Mouse (Mus musculus) neural tube, embryonic 14.5 days (tissue): ENCODE measurements at regions not wholly inside any gene's neighbourhood (a gene's known extent, or its start where the extent isn't known, plus 50 kb on each side); places are given as distances from the start of the nearest gene placed in this dataset.

Experiments used
- ATAC-seq: fragments of 200-750 bp; cut with Nextera tagmentation; 2 replicates; pipeline ENCODE4 v1.8.0; 2017; ENCODE audit warnings: low read depth, mild to moderate bottlenecking, moderate TSS enrichment, moderate library complexity
- H3K27ac ChIP-seq: fragments of 300-500 bp; sonication (generic); 2 replicates; pipeline ENCODE4 v1.5.1; 2014; ENCODE audit warnings: low read depth, mild to moderate bottlenecking, control low read depth, low read length, moderate library complexity, mixed read lengths
- H3K27me3 ChIP-seq: fragments of 300-500 bp; sonication (generic); 2 replicates; pipeline ENCODE4 v1.6.1; 2014; ENCODE audit warnings: low read length; ENCODE audit not compliant: control insufficient read depth, insufficient read depth
- H3K36me3 ChIP-seq: fragments of 300-500 bp; sonication (generic); 2 replicates; pipeline ENCODE4 v1.6.1; 2014; ENCODE audit warnings: low read length, mixed read lengths; ENCODE audit not compliant: control insufficient read depth, insufficient read depth
- H3K4me1 ChIP-seq: fragments of 300-500 bp; sonication (generic); 2 replicates; pipeline ENCODE4 v1.6.1; 2014; ENCODE audit warnings: low read length; ENCODE audit not compliant: control insufficient read depth, insufficient read depth
- H3K4me2 ChIP-seq: fragments of 300-500 bp; sonication (generic); 2 replicates; pipeline ENCODE4 v1.6.1; 2014; ENCODE audit warnings: mild to moderate bottlenecking, low read depth, low read length, control low read depth
- H3K4me3 ChIP-seq: fragments of 300-500 bp; sonication (generic); 2 replicates; pipeline ENCODE4 v1.5.1; 2014; ENCODE audit warnings: low read depth, low read length, control low read depth, mixed read lengths
- H3K9ac ChIP-seq: fragments of 300-500 bp; sonication (generic); replicated peaks from 2 replicates; pipeline ENCODE4 v1.6.1; 2014; ENCODE audit warnings: low read depth, mild to moderate bottlenecking, control low read depth, low read length, mixed read lengths
- H3K9me3 ChIP-seq: fragments of 300-500 bp; sonication (generic); 2 replicates; pipeline ENCODE4 v1.6.1; 2016; ENCODE audit warnings: low read length; ENCODE audit not compliant: control insufficient read depth
- WGBS: fragments of 180-500 bp; shearing (Covaris S2); extraction: QIAGEN DNeasy Blood & Tissue Kit; methylation state at CpG from one replicate; pipeline ENCODE4 v1.1.7; 2014; 5-methylcytosine and 5-hydroxymethylcytosine counted together

DNA sequence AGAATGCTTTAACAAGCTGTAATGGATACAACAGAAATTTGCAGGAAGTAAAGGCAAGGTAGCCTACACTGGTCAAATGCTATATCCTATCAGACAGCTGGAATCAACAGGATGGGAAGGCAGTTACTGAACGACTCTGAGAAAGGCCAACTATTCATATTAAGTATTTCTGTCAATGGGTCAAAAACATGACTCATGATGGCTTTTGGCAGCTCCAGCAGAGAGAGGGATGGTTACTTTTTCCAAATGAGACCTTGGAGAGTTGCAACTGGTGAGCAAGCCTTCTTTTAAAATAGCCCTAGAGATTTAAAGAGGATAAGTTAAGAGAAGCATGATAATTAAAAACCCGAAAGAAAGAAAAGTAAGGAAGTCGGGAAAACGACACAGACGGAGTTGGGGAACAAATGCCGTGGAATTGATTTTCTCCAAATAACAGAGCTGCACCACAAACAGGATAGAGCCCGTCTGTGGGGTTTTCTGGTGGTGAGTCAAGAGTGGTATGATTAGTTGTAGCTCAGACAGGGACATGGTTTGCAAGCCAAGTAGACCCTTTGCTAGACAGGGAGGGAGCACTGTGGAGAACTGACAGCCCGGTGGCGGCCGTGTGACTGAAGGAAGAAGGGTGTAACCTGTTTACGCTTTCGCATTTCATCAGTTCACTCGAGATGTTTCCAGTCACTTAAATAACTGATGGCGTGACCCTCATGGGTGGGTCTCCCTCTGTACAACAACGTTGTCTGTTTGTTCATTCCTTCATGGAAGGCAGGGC is 3638.1 kb upstream of the Gm7489 start:
- no peak overlapping the region for H3K4me3 ChIP-seq
- no peak overlapping the region for H3K27ac ChIP-seq
- no peaks in the 10 kb centered on the region for H3K36me3 ChIP-seq
- no peak overlapping the region for H3K9ac ChIP-seq
- 88% methylated on average over 15 of the region's 15 CpGs for WGBS
- H3K4me1 ChIP-seq = no peaks in the 10 kb centered on the region
- no peak overlapping the region for H3K4me2 ChIP-seq
- no peaks in the 10 kb centered on the region for H3K9me3 ChIP-seq
- no peak for ATAC-seq
- H3K27me3 ChIP-seq = no peaks in the 10 kb centered on the region

DNA sequence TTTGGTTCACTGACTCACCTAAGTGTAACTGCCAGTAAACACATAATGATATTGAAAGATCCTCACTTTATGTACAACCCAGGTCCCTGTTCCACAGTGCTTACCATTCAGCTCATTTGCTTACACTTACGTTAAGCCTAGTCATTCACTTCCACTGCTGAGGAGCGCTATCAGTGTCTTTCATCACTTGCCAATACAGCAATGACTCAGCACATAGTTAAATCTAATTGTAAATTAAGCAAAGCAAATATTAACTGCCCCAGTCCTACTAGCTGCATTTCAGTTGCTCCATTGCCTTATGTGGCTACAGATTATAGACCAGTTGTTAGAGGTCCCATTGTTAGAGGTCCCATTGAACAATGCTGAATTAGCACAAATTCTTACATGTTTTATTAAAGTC is 3624.6 kb upstream of the Gm7489 start:
- no peak overlapping the region for H3K27ac ChIP-seq
- no peak overlapping the region for H3K9ac ChIP-seq
- no peaks in the 10 kb centered on the region for H3K9me3 ChIP-seq
- no peak overlapping the region for H3K4me2 ChIP-seq
- ATAC-seq = no peak
- 92% methylated on average over 2 of the region's 2 CpGs for WGBS
- no peak overlapping the region for H3K4me3 ChIP-seq
- H3K36me3 ChIP-seq = no peaks in the 10 kb centered on the region
- no peaks in the 10 kb centered on the region for H3K4me1 ChIP-seq
- H3K27me3 ChIP-seq = no peaks in the 10 kb centered on the region

DNA sequence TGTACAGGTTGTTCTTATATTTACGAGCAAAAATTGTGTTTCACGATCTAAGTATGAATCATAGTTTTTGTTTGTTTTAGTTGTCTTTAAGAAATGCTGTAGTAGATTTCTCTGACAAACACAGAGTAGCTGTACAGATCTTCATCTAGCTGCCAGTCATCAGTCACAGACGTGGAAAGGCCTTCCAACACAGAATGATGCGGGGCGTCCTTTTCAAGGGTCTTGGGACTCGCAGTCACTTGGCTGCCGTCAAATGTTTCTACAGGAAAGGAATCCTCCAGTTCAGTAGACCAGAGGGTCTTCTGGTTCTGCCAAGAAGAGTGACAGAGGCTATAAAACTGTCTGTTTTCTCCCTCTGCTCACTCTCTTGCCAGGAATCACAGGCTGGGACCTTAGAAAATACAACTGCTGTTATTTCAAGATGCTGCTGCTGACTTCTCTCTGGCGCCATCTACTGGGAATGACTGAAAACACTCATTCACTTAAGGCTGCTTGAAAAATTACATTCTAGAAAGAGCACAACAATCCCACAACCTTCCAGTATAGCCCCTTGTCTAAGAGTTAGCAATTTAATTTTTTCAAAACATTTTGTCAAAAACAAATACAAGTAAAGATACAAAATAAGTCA is 3623.3 kb upstream of the Gm7489 start:
- Histone ChIP-seq H3K27me3 (no peaks in the 10 kb centered on the region), H3K4me1 (no peaks in the 10 kb centered on the region), H3K4me2 (no peak overlapping the region), H3K9ac (no peak overlapping the region), H3K9me3 (no peaks in the 10 kb centered on the region), H3K4me3 (no peak overlapping the region), H3K27ac (no peak overlapping the region), H3K36me3 (no peaks in the 10 kb centered on the region)
- WGBS = 66% methylated on average over 8 of the region's 8 CpGs
- ATAC-seq = peak; percentile 54; the same call in 1 of the 2 replicates

DNA sequence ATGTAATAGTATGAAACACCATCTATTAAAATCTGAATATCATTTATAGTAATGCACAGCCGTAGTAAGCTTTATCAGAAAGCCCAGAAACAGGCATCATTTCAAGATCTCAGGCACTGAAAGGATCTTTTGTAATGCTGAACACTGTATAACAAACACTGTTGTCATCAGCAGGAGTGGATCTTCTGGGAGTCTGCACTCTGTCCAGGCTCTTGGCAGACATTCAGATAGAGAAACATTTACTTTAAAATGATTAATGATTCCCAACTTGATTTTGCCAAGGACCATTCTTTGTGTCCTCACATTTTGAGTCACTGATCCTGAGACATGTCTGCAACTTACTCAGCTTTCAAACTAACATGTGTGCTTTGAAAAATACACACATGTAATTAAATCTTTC is 3617.2 kb upstream of the Gm7489 start:
- H3K27ac ChIP-seq = no peak overlapping the region
- no peak for ATAC-seq
- no peak overlapping the region for H3K4me3 ChIP-seq
- no peak overlapping the region for H3K4me2 ChIP-seq
- H3K27me3 ChIP-seq = no peaks in the 10 kb centered on the region
- no peaks in the 10 kb centered on the region for H3K4me1 ChIP-seq
- H3K9ac ChIP-seq = no peak overlapping the region
- H3K36me3 ChIP-seq = no peaks in the 10 kb centered on the region
- WGBS = 56% methylated on average over 1 of the region's 1 CpGs
- H3K9me3 ChIP-seq = no peaks in the 10 kb centered on the region

DNA sequence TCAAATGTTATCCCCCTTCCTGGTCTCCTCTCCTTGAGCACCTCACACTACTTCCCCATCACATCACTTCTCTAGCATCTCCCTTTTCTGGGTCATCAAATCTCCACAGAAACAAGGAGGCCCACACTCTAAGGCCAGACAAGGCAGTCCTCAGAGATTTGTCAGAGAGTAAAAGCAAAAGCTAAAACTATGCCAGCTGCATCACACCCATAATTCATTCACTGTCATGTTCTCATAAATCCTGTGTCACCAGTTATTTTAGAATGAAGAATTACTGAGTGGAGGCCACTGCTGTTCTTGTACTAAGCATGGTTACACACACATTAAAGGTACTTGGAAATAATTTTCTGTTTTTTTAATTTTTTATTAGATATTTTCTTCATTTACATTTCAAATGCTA is 3613.1 kb upstream of the Gm7489 start:
- no peaks in the 10 kb centered on the region for H3K27me3 ChIP-seq
- H3K27ac ChIP-seq = no peak overlapping the region
- no peaks in the 10 kb centered on the region for H3K4me1 ChIP-seq
- H3K4me3 ChIP-seq = no peak overlapping the region
- no peak overlapping the region for H3K9ac ChIP-seq
- no peak for ATAC-seq
- no peaks in the 10 kb centered on the region for H3K36me3 ChIP-seq
- no peaks in the 10 kb centered on the region for H3K9me3 ChIP-seq
- no peak overlapping the region for H3K4me2 ChIP-seq

DNA sequence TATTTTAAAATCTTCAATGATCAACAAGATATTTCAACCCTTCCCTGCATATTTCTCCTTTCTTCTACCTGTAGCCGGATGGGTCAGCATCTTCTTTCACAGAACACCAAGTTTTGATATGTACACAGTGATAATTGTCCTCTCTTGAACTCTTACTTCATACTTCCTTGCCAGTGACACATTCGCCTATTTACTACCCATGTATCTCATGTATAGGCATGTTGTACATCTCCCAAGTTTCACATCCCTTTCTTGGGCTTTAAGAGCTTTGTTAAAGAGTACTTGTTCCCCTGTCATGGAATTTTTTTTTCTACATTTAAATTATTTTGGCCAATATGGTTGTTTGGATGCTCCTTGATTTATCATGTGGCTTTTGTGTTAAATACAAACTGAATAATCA is 3602.1 kb upstream of the Gm7489 start:
- Histone ChIP-seq H3K27me3 (no peaks in the 10 kb centered on the region), H3K9ac (no peak overlapping the region), H3K4me2 (no peak overlapping the region), H3K27ac (no peak overlapping the region), H3K4me3 (no peak overlapping the region), H3K4me1 (no peaks in the 10 kb centered on the region), H3K9me3 (no peaks in the 10 kb centered on the region), H3K36me3 (no peaks in the 10 kb centered on the region)
- ATAC-seq = no peak
- 92% methylated on average over 2 of the region's 2 CpGs for WGBS

DNA sequence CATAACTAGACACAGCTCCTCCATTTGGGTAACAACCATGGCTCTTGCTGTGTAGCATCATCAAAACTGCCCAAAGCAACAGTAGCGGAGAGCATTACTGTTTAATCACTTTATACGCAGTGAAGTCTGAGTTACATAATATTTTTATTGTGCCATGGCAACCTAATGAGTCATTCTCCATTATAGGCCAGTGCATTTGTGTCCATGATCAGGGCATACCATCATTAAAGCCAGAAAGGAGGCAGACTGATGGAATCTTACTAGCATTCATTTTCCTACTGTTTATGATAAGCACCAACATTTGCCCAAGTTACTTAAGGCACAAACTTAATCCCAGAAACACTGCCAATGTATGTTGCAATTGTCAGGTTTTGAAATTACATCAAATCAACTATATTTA is 3601.2 kb upstream of the Gm7489 start:
- Histone ChIP-seq H3K9me3 (no peaks in the 10 kb centered on the region), H3K27ac (no peak overlapping the region), H3K27me3 (no peaks in the 10 kb centered on the region), H3K36me3 (no peaks in the 10 kb centered on the region), H3K4me3 (no peak overlapping the region), H3K9ac (no peak overlapping the region), H3K4me2 (no peak overlapping the region), H3K4me1 (no peaks in the 10 kb centered on the region)
- 93% methylated on average over 2 of the region's 2 CpGs for WGBS
- no peak for ATAC-seq

DNA sequence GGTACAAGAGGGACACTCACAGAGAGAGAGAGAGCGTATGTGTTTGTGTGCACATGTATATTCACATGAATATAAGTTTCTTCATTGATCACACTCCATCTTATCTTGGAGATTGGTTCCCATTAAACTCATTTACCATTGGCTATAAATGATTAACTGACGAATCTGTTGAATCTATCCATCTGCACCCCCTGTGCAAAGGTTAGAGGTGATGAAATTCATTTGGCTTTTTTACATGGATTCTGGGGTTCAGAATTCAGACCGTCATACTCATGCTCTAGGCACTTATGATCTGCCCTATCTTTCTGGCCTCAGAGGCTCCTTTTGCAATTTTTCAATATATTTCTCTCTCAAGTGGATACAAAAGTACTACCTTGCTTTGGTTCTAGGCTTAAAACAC is 3582.9 kb upstream of the Gm7489 start:
- 94% methylated on average over 3 of the region's 3 CpGs for whole genome bisulfite sequencing
- Histone ChIP-seq H3K27ac (no peak overlapping the region), H3K9ac (no peak overlapping the region), H3K4me3 (no peak overlapping the region), H3K9me3 (no peaks in the 10 kb centered on the region), H3K27me3 (no peaks in the 10 kb centered on the region), H3K4me1 (no peaks in the 10 kb centered on the region), H3K36me3 (no peaks in the 10 kb centered on the region), H3K4me2 (no peak overlapping the region)
- no peak for ATAC-seq

DNA sequence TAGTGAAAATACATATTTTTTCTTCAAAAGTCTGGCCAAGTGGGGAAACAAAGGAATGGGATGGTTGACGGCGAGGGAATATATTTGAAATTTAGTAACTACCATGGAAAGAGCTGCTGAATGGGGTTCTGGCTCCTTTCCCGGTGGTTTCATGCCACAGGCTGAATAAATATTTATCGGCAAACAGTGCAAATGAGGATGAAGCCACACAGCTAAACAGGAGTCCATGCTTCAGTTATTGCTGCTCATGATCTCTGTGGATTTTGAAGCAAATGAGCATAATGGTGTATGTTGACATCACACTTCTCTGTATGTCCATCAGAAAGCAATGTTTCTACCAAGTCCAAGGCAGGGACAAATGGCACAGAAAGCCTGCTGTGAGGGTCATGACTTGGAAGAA is 3580.6 kb upstream of the Gm7489 start:
- Histone ChIP-seq H3K27me3 (no peaks in the 10 kb centered on the region), H3K4me1 (no peaks in the 10 kb centered on the region), H3K4me2 (no peak overlapping the region), H3K36me3 (no peaks in the 10 kb centered on the region), H3K4me3 (no peak overlapping the region), H3K9ac (no peak overlapping the region), H3K27ac (no peak overlapping the region), H3K9me3 (no peaks in the 10 kb centered on the region)
- WGBS = 81% methylated on average over 4 of the region's 4 CpGs
- ATAC-seq = no peak
